ENCODE assay signal across 25 mouse cellular contexts in genomic region chr9:123651369-123651768, GRCm38 (mm10). TPM values are rescaled to one million over a fixed set of nuclear protein-coding genes. Genes with fewer than 3 reads are reported as not detected.
DNase-seq lines count a peak whose midpoint lies in the region; ATAC-seq and TF ChIP-seq lines count a peak whose summit lies in the region.
"Had no signal": no experiment of that assay in that cellular context is flagged by ENCODE, and none has a peak within 500 bp of the region (broad histone marks: within the 10 kb centered on the region; RNA-seq: fewer than 3 reads in every experiment).

No protein-coding gene starts in this region.

- WGBS in intestine, embryonic 14.5 days, result 47% methylated on average over 4 of the region's 4 CpGs
- WGBS in stomach, postnatal 0 days, result 34% methylated on average over 4 of the region's 4 CpGs
- WGBS in hindbrain, embryonic 10.5 days, result 58% methylated on average over 4 of the region's 4 CpGs

- peak; percentile 8 for DNase-seq in embryo, embryonic 10 days (ENCODE audit: low spot score)
- no peak for DNase-seq in embryo, embryonic 10.5 days (ENCODE audit: low spot score)
- peak; percentile 6 for DNase-seq in urinary bladder, postnatal 25 days (ENCODE audit: low spot score)
- DNase-seq in urinary bladder, adult 18-20 months (ENCODE audit: low spot score in 2 of 2), result no peak
- DNase-seq in intestine, embryonic 14.5 days (ENCODE audit: low spot score), result no peak
- DNase-seq in stomach, postnatal 0 days (ENCODE audit: low spot score), result peak; percentile 44
- no peak for DNase-seq in heart, postnatal 4 days
- DNase-seq in hindbrain, embryonic 10.5 days (ENCODE audit: low spot score), result no peak
- DNase-seq: adrenal gland, postnatal 25 days; cerebellum, adult 18-20 months; cerebellum, postnatal 36 days; gastrocnemius, postnatal 10 days; heart, adult 11 months; heart, postnatal 36 days; kidney, adult 9 months; kidney, postnatal 25 days; left cerebral cortex, postnatal 4 days; right cerebral cortex, postnatal 25 days had no signal

- H3K4me2 ChIP-seq in intestine, embryonic 14.5 days (ENCODE audit: low read length), result no peak overlapping the region
- H3K4me2 ChIP-seq in stomach, postnatal 0 days (replicated peaks; ENCODE audit: low read depth), result no peak overlapping the region
- H3K4me2 ChIP-seq: heart, embryonic 13.5 days; liver, embryonic 12.5 days; lung, embryonic 15.5 days; midbrain, embryonic 15.5 days had no signal

- no peak for TF ChIP-seq CTCF in stomach, postnatal 0 days (IDR thresholded peaks at IDR 0.05; ENCODE audit: low read depth)

- ATAC-seq in intestine, embryonic 14.5 days (replicated peaks; ENCODE audit: low FRiP score, low TSS enrichment, low read depth), result 0 out of 2 replicates have a peak, but pooled peaks have one; percentile 71
- 0 out of 2 replicates have a peak, but pooled peaks have one; percentile 40 for ATAC-seq in stomach, postnatal 0 days (ENCODE audit: low FRiP score, low TSS enrichment)
- ATAC-seq: hindbrain, postnatal 0 days; liver, embryonic 12.5 days; midbrain, embryonic 15.5 days had no signal

- no peak overlapping the region for H3K4me3 ChIP-seq in intestine, embryonic 14.5 days (ENCODE audit: low read depth, low read length)
- H3K4me3 ChIP-seq in stomach, postnatal 0 days (ENCODE audit: low read depth, low read length), result no peak overlapping the region
- no peak overlapping the region for H3K4me3 ChIP-seq in hindbrain, embryonic 10.5 days
- H3K4me3 ChIP-seq: heart, embryonic 13.5 days; liver, embryonic 12.5 days; lung, embryonic 15.5 days; midbrain, embryonic 15.5 days; myocyte had no signal

- H3K36me3 ChIP-seq in intestine, embryonic 14.5 days (ENCODE audit: control insufficient read depth, insufficient read depth, low read length), result no peaks in the 10 kb centered on the region
- H3K36me3 ChIP-seq in stomach, postnatal 0 days (ENCODE audit: control insufficient read depth, insufficient read depth, low read length), result no peaks in the 10 kb centered on the region
- no peaks in the 10 kb centered on the region for H3K36me3 ChIP-seq in hindbrain, embryonic 10.5 days
- H3K36me3 ChIP-seq: G1E; heart, embryonic 13.5 days; liver, embryonic 12.5 days; lung, embryonic 15.5 days; midbrain, embryonic 15.5 days had no signal

- no peak for TF ChIP-seq EP300 in stomach, postnatal 0 days (optimal IDR thresholded peaks at IDR 0.05)

- no peak overlapping the region for H3K27ac ChIP-seq in intestine, embryonic 14.5 days (ENCODE audit: low read depth)
- H3K27ac ChIP-seq in stomach, postnatal 0 days (replicated peaks), result no peak overlapping the region
- H3K27ac ChIP-seq in hindbrain, embryonic 10.5 days, result no peak overlapping the region
- H3K27ac ChIP-seq: heart, embryonic 13.5 days; hindbrain, postnatal 0 days; liver, embryonic 12.5 days; lung, embryonic 15.5 days; midbrain, embryonic 15.5 days had no signal

- no peaks in the 10 kb centered on the region for H3K27me3 ChIP-seq in intestine, embryonic 14.5 days (replicated peaks; ENCODE audit: control insufficient read depth, insufficient read depth, low read length)
- H3K27me3 ChIP-seq in stomach, postnatal 0 days (ENCODE audit: control insufficient read depth, insufficient read depth, low read length), result no peaks in the 10 kb centered on the region
- no peaks in the 10 kb centered on the region for H3K27me3 ChIP-seq in hindbrain, embryonic 10.5 days (ENCODE audit: insufficient read depth, poor library complexity, severe bottlenecking)
- H3K27me3 ChIP-seq: liver, embryonic 12.5 days; lung, embryonic 15.5 days; midbrain, embryonic 15.5 days had no signal

- H3K9me3 ChIP-seq in intestine, embryonic 14.5 days (ENCODE audit: control insufficient read depth, low read length), result no peaks in the 10 kb centered on the region
- no peaks in the 10 kb centered on the region for H3K9me3 ChIP-seq in stomach, postnatal 0 days (ENCODE audit: control insufficient read depth, low read length)
- H3K9me3 ChIP-seq in hindbrain, embryonic 10.5 days, result no peaks in the 10 kb centered on the region
- H3K9me3 ChIP-seq: G1E; heart, embryonic 13.5 days; liver, embryonic 12.5 days; lung, embryonic 15.5 days; midbrain, embryonic 15.5 days had no signal

- H3K4me1 ChIP-seq in intestine, embryonic 14.5 days (replicated peaks; ENCODE audit: control insufficient read depth, insufficient read depth, low read length), result no peaks in the 10 kb centered on the region
- no peaks in the 10 kb centered on the region for H3K4me1 ChIP-seq in stomach, postnatal 0 days (replicated peaks; ENCODE audit: control insufficient read depth, insufficient read depth)
- H3K4me1 ChIP-seq in hindbrain, embryonic 10.5 days (replicated peaks), result 0 out of 2 replicates have a peak, but pooled peaks cover 3% of the 10 kb centered on the region
- H3K4me1 ChIP-seq: heart, embryonic 13.5 days; liver, embryonic 12.5 days; lung, embryonic 15.5 days; midbrain, embryonic 15.5 days had no signal

- H3K9ac ChIP-seq in intestine, embryonic 14.5 days (ENCODE audit: low read length), result no peak overlapping the region
- H3K9ac ChIP-seq in stomach, postnatal 0 days (ENCODE audit: low read length), result no peak overlapping the region
- H3K9ac ChIP-seq: heart, embryonic 13.5 days; liver, embryonic 12.5 days; lung, embryonic 15.5 days; midbrain, embryonic 15.5 days had no signal

RNA-seq across cellular contexts. Expression of gene Slc6a20b, which starts 19.0 kb away (rescaled TPM):
- 0.35 and 0.50 TPM in 2 replicates for polyA plus RNA-seq in intestine, embryonic 14.5 days (2014; fragmentation: Nextera tagmentation; extraction: Ambion mirVana)
- 0.06 TPM in 2 replicates for polyA plus RNA-seq in stomach, postnatal 0 days (2015; fragmentation: Nextera tagmentation; extraction: Ambion mirVana)
- total RNA-seq in heart, postnatal 4 days (2021), result not detected
- 0.14 and 0.34 TPM in 2 replicates for polyA plus RNA-seq in hindbrain, embryonic 10.5 days (2016; fragmentation: Nextera tagmentation; extraction: Ambion mirVana)
- total RNA-seq: adrenal gland, postnatal 25 days; gastrocnemius, postnatal 10 days; heart, postnatal 36 days had no signal

RNA-seq across cellular contexts. Expression of gene Ccr9, which starts 26.9 kb away (rescaled TPM):
- 0.41 and 0.55 TPM in 2 replicates for polyA plus RNA-seq in intestine, embryonic 14.5 days (2014; fragmentation: Nextera tagmentation; extraction: Ambion mirVana)
- polyA plus RNA-seq in stomach, postnatal 0 days (2015; fragmentation: Nextera tagmentation; extraction: Ambion mirVana), result 0.16 and 0.27 TPM in 2 replicates
- total RNA-seq in heart, postnatal 4 days (2021), result under 1 TPM in 1 of 2 experiments, not detected in 1; 0.17 TPM
- 0.04 and 0.09 TPM in 2 replicates for polyA plus RNA-seq in hindbrain, embryonic 10.5 days (2016; fragmentation: Nextera tagmentation; extraction: Ambion mirVana)
- total RNA-seq: adrenal gland, postnatal 25 days; heart, postnatal 36 days had no signal
- polyA plus RNA-seq: G1E had no signal

RNA-seq across cellular contexts. Expression of gene Slc6a20a, which starts 27.3 kb away (rescaled TPM):
- polyA plus RNA-seq in intestine, embryonic 14.5 days (2014; fragmentation: Nextera tagmentation; extraction: Ambion mirVana), result 3.3 and 3.6 TPM in 2 replicates
- 1.9 and 3.1 TPM in 2 replicates for polyA plus RNA-seq in stomach, postnatal 0 days (2015; fragmentation: Nextera tagmentation; extraction: Ambion mirVana)
- not detected for total RNA-seq in heart, postnatal 4 days (2021)
- 0.63 and 0.85 TPM in 2 replicates for polyA plus RNA-seq in hindbrain, embryonic 10.5 days (2016; fragmentation: Nextera tagmentation; extraction: Ambion mirVana)
- total RNA-seq: adrenal gland, postnatal 25 days; heart, postnatal 36 days had no signal
- polyA plus RNA-seq: G1E; heart, embryonic 13.5 days had no signal

Comparison
In these comparisons a context has a peak if more than half of its experiments do, and no peak if none do; other contexts are left out.
1. DNase-seq: peak in embryo, embryonic 10 days (single experiment), urinary bladder, postnatal 25 days (single experiment) and stomach, postnatal 0 days (single experiment); none in embryo, embryonic 10.5 days (single experiment), urinary bladder, adult 18-20 months (0 of 2), intestine, embryonic 14.5 days (single experiment), heart, postnatal 4 days (single experiment) and hindbrain, embryonic 10.5 days (single experiment).